ENCODE assay signal across 8 mouse cellular contexts in the genomic region with DNA sequence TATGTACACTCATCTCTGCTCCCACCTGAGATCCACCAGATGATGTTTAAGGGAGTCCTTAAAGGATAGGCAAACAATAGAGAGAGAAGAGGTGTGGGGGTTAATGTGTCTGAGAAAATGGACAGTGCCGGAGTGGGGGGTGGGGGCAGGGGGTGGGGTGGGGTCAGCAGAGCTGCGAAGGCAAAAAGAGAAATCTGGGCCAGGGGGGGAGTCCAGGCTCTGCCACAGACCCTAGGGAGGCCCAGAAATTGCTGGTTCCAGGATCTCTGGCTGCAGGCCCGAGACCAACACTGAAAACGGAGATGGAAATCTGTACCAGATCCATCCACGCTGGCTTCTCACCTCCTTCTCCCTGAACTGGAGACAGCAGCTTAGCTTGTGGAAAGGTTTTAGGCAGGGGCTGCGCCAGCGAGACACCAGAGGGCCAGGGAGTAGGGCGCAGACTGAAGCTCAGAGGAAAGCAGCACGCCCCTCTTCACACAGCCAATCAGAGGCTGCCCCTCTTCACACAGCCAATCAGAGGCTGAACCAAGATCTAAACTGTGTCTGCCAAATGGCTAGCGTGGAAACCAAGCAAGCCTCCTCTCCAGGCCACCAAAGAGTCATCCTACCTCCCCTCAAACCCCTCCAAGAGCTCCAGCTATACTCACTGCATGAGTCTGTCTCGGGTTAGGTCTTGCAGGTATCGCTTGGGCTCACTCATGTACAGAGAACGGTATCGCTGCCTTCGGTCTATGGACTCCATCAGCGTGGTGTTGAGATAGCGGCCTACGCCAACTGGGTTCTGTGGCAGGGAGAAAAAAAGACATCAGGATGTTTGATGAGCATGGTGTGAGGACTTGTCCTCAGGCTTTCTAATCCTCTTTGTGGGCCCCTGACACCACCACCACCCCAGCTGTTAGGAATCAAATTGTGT. TPM values are rescaled to one million over a fixed set of nuclear protein-coding genes. Genes with fewer than 3 reads are reported as not detected.
DNase-seq lines count a peak whose midpoint lies in the region; ATAC-seq and TF ChIP-seq lines count a peak whose summit lies in the region.

No protein-coding gene starts in this region.

- H3K4me1 ChIP-seq in MEL (ENCODE audit: control insufficient read depth in 1 of 2, insufficient read depth in 2 of 2, low read length in 2 of 2): no peaks in the 10 kb centered on the region

- TF ChIP-seq POLR2A in MEL (IDR thresholded peaks at IDR 0.05; ENCODE audit: control insufficient read depth in 1 of 2, insufficient read depth in 1 of 2, low read depth in 1 of 2, low read length in 2 of 2, poor library complexity in 1 of 2): no peak

- no peaks in the 10 kb centered on the region for H3K79me2 ChIP-seq in MEL (ENCODE audit: control insufficient read depth, insufficient read depth, low read length, poor library complexity)

- no peak for TF ChIP-seq RAD21 in MEL (IDR thresholded peaks at IDR 0.05; ENCODE audit: low read depth, low read length)

- no peak overlapping the region for H3K9ac ChIP-seq in MEL (ENCODE audit: control insufficient read depth, low read depth, low read length, poor library complexity, severe bottlenecking)

- TF ChIP-seq CTCF in MEL (IDR thresholded peaks at IDR 0.05 in 2 of 3, conservative IDR thresholded peaks at IDR 0.05 in 1 of 3; ENCODE audit: control insufficient read depth in 1 of 3, insufficient read depth in 1 of 3, low read depth in 2 of 3, low read length in 3 of 3, poor library complexity in 1 of 3, severe bottlenecking in 1 of 3): no peak

- no peak overlapping the region for H3K27ac ChIP-seq in MEL (ENCODE audit: control insufficient read depth, low read depth, low read length)

- no peak overlapping the region for H3K4me3 ChIP-seq in MEL (ENCODE audit: control insufficient read depth in 1 of 2, insufficient read depth in 1 of 2, low read depth in 2 of 2, low read length in 2 of 2)

- peaks cover 0 to 3% of the 10 kb centered on the region in 2 experiments; a peak in 2 of 4 replicates for H3K36me3 ChIP-seq in MEL (ENCODE audit: control insufficient read depth in 1 of 2, insufficient read depth in 2 of 2, low read length in 2 of 2)

- H3K27me3 ChIP-seq in MEL (ENCODE audit: control insufficient read depth in 1 of 2, insufficient read depth in 2 of 2, low read length in 2 of 2): no peaks in the 10 kb centered on the region

- intact Hi-C loops in gastrocnemius, postnatal 36 days (cut with DNase I): no loop called here

- no peak for TF ChIP-seq EP300 in MEL (IDR thresholded peaks at IDR 0.05; ENCODE audit: low read depth in 1 of 2, low read length in 2 of 2)

- peak; percentile 70; the same call in 1 of the 2 replicates for ATAC-seq in cerebellum, adult (ENCODE audit: insufficient number of reproducible peaks, low FRiP score, low TSS enrichment)
- peak; percentile 58 for ATAC-seq in megakaryocyte progenitor cell, adult 5-6 weeks (replicated peaks; ENCODE audit: poor library complexity)

- DNase-seq in cerebellum, adult 11-12 months: no peak
- DNase-seq in MEL (ENCODE audit: low read depth, low spot score): peak; percentile 22
- peak; percentile 68 for DNase-seq in forelimb bud, embryonic 11.5 days (ENCODE audit: low read depth, low spot score)
- DNase-seq in adrenal gland, postnatal 14 days: no peak
- DNase-seq in gastrocnemius, postnatal 36 days: no peak
- no peak for DNase-seq in ovary, adult 18-20 months (ENCODE audit: low spot score)

- no peaks in the 10 kb centered on the region for H3K9me3 ChIP-seq in MEL (replicated peaks; ENCODE audit: insufficient read depth, low read length)

TF ChIP-seq in MEL, 35 proteins besides CTCF, POLR2A, EP300 and RAD21:
- TF ChIP-seq POLR2AphosphoS2 (IDR thresholded peaks at IDR 0.05; ENCODE audit: low read length) (no peak), USF2 (IDR thresholded peaks at IDR 0.05; ENCODE audit: borderline replicate concordance in 1 of 2, insufficient read depth in 1 of 2, low read depth in 1 of 2, low read length in 2 of 2) (no peak), MAZ (IDR thresholded peaks at IDR 0.05; ENCODE audit: low read depth, low read length) (no peak), CHD2 (IDR thresholded peaks at IDR 0.05; ENCODE audit: low read length) (no peak), ZNF384 (IDR thresholded peaks at IDR 0.05; ENCODE audit: low read depth, low read length) (no peak), MYC (IDR thresholded peaks at IDR 0.05; ENCODE audit: low read depth, low read length) (no peak), ZKSCAN1 (IDR thresholded peaks at IDR 0.05; ENCODE audit: low read depth, low read length) (no peak), TCF12 (IDR thresholded peaks at IDR 0.05; ENCODE audit: low read depth, low read length) (no peak), ZMIZ1 (IDR thresholded peaks at IDR 0.05; ENCODE audit: low read depth, low read length) (no peak), KAT2A (conservative IDR thresholded peaks at IDR 0.05; ENCODE audit: low read depth, low read length) (no peak), E2F4 (IDR thresholded peaks at IDR 0.05; ENCODE audit: borderline replicate concordance, low read depth, low read length) (no peak), MAFK (IDR thresholded peaks at IDR 0.05; ENCODE audit: borderline replicate concordance, low read depth, low read length) (no peak), CHD1 (IDR thresholded peaks at IDR 0.05; ENCODE audit: low read depth, low read length) (no peak), ELF1 (IDR thresholded peaks at IDR 0.05; ENCODE audit: low read depth, low read length) (no peak), JUND (IDR thresholded peaks at IDR 0.05; ENCODE audit: low read depth, low read length) (no peak), ZC3H11A (IDR thresholded peaks at IDR 0.05; ENCODE audit: low read depth, low read length) (no peak), GABPA (IDR thresholded peaks at IDR 0.05; ENCODE audit: low read depth, low read length) (no peak), GATA1 (IDR thresholded peaks at IDR 0.05; ENCODE audit: low read depth, low read length) (no peak), RCOR1 (IDR thresholded peaks at IDR 0.05; ENCODE audit: low read depth, low read length) (no peak), ETS1 (IDR thresholded peaks at IDR 0.05; ENCODE audit: low read depth, low read length) (no peak)

RNA-seq across cellular contexts. Expression of a gene that starts 10.1 kb away (rescaled TPM):
- 6.1 and 6.7 TPM in 2 replicates for total RNA-seq in MEL (2012; rRNA removed)
- polyA plus RNA-seq in MEL (2012; ENCODE audit: insufficient read depth in 1 of 2, insufficient read length in 2 of 2, low read depth in 1 of 2, low replicate concordance in 2 of 2, missing spikeins in 1 of 2): 10 to 100 TPM in 1 of 2 experiments, not detected in 1; 17.5 TPM
- total RNA-seq in megakaryocyte progenitor cell, adult 5-6 weeks (2015): not detected in 2 replicates
- total RNA-seq in megakaryocyte progenitor cell, adult 5-6 weeks (2017): not detected in 2 replicates
- not detected in 2 replicates for total RNA-seq in adrenal gland, postnatal 14 days (2021)
- not detected for total RNA-seq in gastrocnemius, postnatal 36 days (2021)

RNA-seq across cellular contexts. Expression of a gene that starts 15.3 kb away (rescaled TPM):
- total RNA-seq in MEL (2012; rRNA removed): 0.04 TPM in 1 of 2 replicates, not detected in the other
- polyA plus RNA-seq in MEL (2012; ENCODE audit: insufficient read depth in 1 of 2, insufficient read length in 2 of 2, low read depth in 1 of 2, low replicate concordance in 2 of 2, missing spikeins in 1 of 2): not detected
- total RNA-seq in megakaryocyte progenitor cell, adult 5-6 weeks (2015): not detected in 2 replicates
- total RNA-seq in megakaryocyte progenitor cell, adult 5-6 weeks (2017): not detected in 2 replicates
- not detected in 2 replicates for total RNA-seq in adrenal gland, postnatal 14 days (2021)
- not detected for total RNA-seq in gastrocnemius, postnatal 36 days (2021)

RNA-seq across cellular contexts. Expression of a gene that starts 44.0 kb away (rescaled TPM):
- total RNA-seq in MEL (2012; rRNA removed): 10.9 and 11.2 TPM in 2 replicates
- 10 to 100 TPM in 1 of 2 experiments, not detected in 1; 11.3 TPM for polyA plus RNA-seq in MEL (2012; ENCODE audit: insufficient read depth in 1 of 2, insufficient read length in 2 of 2, low read depth in 1 of 2, low replicate concordance in 2 of 2, missing spikeins in 1 of 2)
- 3.7 and 6.6 TPM in 2 replicates for total RNA-seq in megakaryocyte progenitor cell, adult 5-6 weeks (2015)
- 7.7 and 8.8 TPM in 2 replicates for total RNA-seq in megakaryocyte progenitor cell, adult 5-6 weeks (2017)
- 6.3 and 8.6 TPM in 2 replicates for total RNA-seq in adrenal gland, postnatal 14 days (2021)
- total RNA-seq in gastrocnemius, postnatal 36 days (2021): 1 to 10 TPM; 1.3 to 1.7 TPM

RNA-seq across cellular contexts. Expression of a gene that starts 46.1 kb away (rescaled TPM):
- total RNA-seq in MEL (2012; rRNA removed): 37.6 and 39.2 TPM in 2 replicates
- 10 to 100 TPM in 1 of 2 experiments, not detected in 1; 63.0 TPM for polyA plus RNA-seq in MEL (2012; ENCODE audit: insufficient read depth in 1 of 2, insufficient read length in 2 of 2, low read depth in 1 of 2, low replicate concordance in 2 of 2, missing spikeins in 1 of 2)
- 15.9 and 17.4 TPM in 2 replicates for total RNA-seq in megakaryocyte progenitor cell, adult 5-6 weeks (2015)
- total RNA-seq in megakaryocyte progenitor cell, adult 5-6 weeks (2017): 9.8 and 11.0 TPM in 2 replicates
- total RNA-seq in adrenal gland, postnatal 14 days (2021): 48.8 and 110 TPM in 2 replicates
- 1 to 10 TPM; 1.5 to 2.3 TPM for total RNA-seq in gastrocnemius, postnatal 36 days (2021)

Comparison
In these comparisons a context has a peak if more than half of its experiments do, and no peak if none do; other contexts are left out.
1. DNase-seq: peak in MEL (single experiment) and forelimb bud, embryonic 11.5 days (single experiment); none in cerebellum, adult 11-12 months (single experiment), adrenal gland, postnatal 14 days (single experiment), gastrocnemius, postnatal 36 days (0 of 2) and ovary, adult 18-20 months (single experiment).